Mouse (Mus musculus) embryonic fibroblast, embryonic 13.5 days (primary cell): ENCODE measurements around the gene Cdh11. TPM values are rescaled to one million over a fixed set of nuclear protein-coding genes. Genes with fewer than 3 reads are reported as not detected.
A peak's percentile ranks its signal among the peaks of the same experiment; 100 is the strongest.

ENCODE experiments used
- H3K27ac ChIP-seq: 2 replicates; pipeline ENCODE4 v1.5.1; 2012; ENCODE audit warnings: low read length, control low read depth, inconsistent platforms; ENCODE audit not compliant: insufficient read depth
- H3K4me1 ChIP-seq: 2 replicates; pipeline ENCODE4 v1.6.1; 2011; ENCODE audit warnings: low read length; ENCODE audit not compliant: control insufficient read depth, insufficient read depth
- H3K4me3 ChIP-seq: 2 replicates; pipeline ENCODE4 v1.5.1; 2011; ENCODE audit warnings: mild to moderate bottlenecking, control low read depth, low read length; ENCODE audit not compliant: insufficient read depth
- CTCF ChIP-seq: IDR thresholded peaks from 2 replicates; pipeline ENCODE4 v1.5.1; 2011; ENCODE audit warnings: mild to moderate bottlenecking, control low read depth, low read length, moderate library complexity, borderline replicate concordance; ENCODE audit not compliant: insufficient read depth
- POLR2A ChIP-seq: IDR thresholded peaks from 2 replicates; pipeline ENCODE4 v1.6.1; 2011; ENCODE audit warnings: low read depth, mild to moderate bottlenecking, control low read depth, low read length, moderate library complexity
- polyA plus RNA-seq: library from polyadenylated mRNA; stranded (reverse); fragments of >200 nt; gene quantifications from 2 replicates; pipeline ENCODE4 v1.2.4, GENCODE M21; 2011; ENCODE audit warnings: low read depth; ENCODE audit not compliant: missing spikeins, insufficient read length

The Cdh11 gene
- polyA plus RNA-seq, 1 experiment, result 681 TPM

DNA sequence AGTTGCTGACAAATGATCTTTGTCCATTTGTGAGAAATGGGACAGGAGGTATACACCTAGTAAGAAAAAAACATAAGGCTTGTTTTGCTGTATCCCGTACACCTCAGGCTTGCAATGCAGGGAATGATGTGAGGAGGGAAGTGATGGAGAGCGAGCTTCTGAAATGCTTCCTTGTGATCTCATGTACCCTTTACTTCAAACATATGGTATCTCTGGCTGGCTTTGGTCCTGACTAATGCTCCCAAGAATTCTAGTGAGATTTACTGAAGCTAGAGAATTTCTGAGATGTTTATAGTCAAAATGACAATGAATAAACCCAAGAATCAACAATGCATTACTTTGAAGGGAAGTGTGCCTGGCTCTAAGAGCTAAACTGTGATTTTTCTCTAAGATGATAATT is 14.0 kb downstream of the Cdh11 start:
- TF ChIP-seq POLR2A (no peak), CTCF (no peak)
- Histone ChIP-seq H3K4me1 (peaks cover 9% of the 10 kb centered on the region), H3K27ac (0 out of 2 replicates have a peak overlapping the region, but pooled peaks have one; percentile 12), H3K4me3 (no peak overlapping the region)

GRCm38 (mm10) chr8:102753839-102754238 is 31.6 kb downstream of the Cdh11 start:
- Histone ChIP-seq H3K27ac (no peak overlapping the region), H3K4me1 (no peaks in the 10 kb centered on the region; the same call in 1 of the 2 replicates), H3K4me3 (no peak overlapping the region)
- TF ChIP-seq POLR2A (no peak), CTCF (no peak)

DNA sequence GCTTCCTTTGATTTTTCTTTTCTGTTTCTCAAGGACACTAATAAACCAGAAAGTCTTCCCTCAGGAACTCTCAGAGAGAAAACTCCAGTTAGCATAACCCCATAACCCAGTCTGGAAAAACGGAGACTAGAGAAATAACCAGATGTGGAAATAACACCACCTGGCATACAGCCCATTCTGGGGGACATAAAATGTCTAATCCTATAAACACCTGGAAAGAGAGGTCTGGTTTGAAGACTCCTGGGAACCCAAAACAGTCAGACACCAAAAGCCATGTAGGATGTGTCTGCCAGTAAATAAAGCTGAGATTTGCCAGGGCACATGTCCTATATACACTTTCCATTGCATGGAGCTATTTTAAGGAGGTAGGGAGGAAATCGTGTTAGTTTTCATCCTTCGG is 42.5 kb downstream of the Cdh11 start:
- no peak overlapping the region for H3K4me3 ChIP-seq
- TF ChIP-seq CTCF (no peak), POLR2A (no peak)
- H3K27ac ChIP-seq, result peak overlapping the region; percentile 28
- H3K4me1 ChIP-seq, result peaks cover 24% of the 10 kb centered on the region

GRCm38 (mm10) chr8:102742008-102742591 is 43.3 kb downstream of the Cdh11 start:
- no peak overlapping the region for H3K4me3 ChIP-seq
- H3K4me1 ChIP-seq, result peaks cover 24% of the 10 kb centered on the region
- H3K27ac ChIP-seq, result peak overlapping the region; percentile 28
- no peak for TF ChIP-seq CTCF
- TF ChIP-seq POLR2A, result no peak

DNA sequence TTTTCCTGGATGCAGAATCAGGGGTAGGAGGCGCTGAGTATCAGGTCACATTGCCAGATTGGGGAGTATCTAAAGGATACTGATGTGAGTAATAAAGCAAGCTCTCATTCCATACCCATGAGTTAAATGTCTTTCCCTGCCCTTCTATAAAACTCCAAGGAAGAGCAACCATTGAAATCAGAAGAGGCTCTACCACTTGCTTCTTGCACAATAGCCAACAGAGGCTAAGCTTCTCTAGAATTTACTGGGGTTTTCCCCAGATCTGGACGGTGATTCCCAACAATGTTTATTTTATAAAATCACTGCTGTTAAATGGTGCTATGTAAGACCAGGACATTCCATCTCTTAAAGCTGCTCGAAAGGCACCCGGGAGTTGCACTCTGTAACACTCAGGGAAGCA is 44.5 kb downstream of the Cdh11 start:
- Histone ChIP-seq H3K27ac (peak overlapping the region; percentile 69; the same call in 1 of the 2 replicates), H3K4me3 (no peak overlapping the region), H3K4me1 (peaks cover 26% of the 10 kb centered on the region)
- TF ChIP-seq CTCF (no peak), POLR2A (no peak)

GRCm38 (mm10) chr8:102738961-102739487 is 46.4 kb downstream of the Cdh11 start:
- Histone ChIP-seq H3K4me1 (peaks cover 23% of the 10 kb centered on the region), H3K4me3 (no peak overlapping the region), H3K27ac (no peak overlapping the region)
- TF ChIP-seq CTCF (no peak), POLR2A (no peak)

DNA sequence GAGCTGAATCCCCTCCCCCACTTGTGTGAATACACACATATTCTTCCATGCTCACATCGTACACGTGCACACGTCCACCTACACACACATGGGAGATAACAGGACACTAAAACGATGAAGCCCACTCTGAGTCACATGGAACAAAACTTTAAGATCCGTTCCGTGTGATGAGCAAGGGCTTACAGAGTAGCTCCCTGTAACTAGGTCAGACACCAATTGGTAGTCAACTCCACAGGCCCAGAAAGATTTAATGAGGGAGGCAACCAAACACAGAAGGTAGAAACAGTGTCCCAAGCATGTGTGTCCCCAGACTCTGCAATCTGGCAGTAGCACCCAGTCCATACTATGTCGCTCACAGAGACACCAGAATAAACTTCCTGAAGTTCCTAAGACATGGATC is 47.0 kb downstream of the Cdh11 start:
- Histone ChIP-seq H3K27ac (no peak overlapping the region), H3K4me3 (no peak overlapping the region), H3K4me1 (peaks cover 23% of the 10 kb centered on the region)
- TF ChIP-seq CTCF (no peak), POLR2A (no peak)

GRCm38 (mm10) chr8:102734419-102734818 is 51.0 kb downstream of the Cdh11 start:
- peaks cover 2% of the 10 kb centered on the region; the same call in 1 of the 2 replicates for H3K4me1 ChIP-seq
- TF ChIP-seq CTCF, result no peak
- TF ChIP-seq POLR2A, result no peak
- no peak overlapping the region for H3K27ac ChIP-seq
- no peak overlapping the region for H3K4me3 ChIP-seq

DNA sequence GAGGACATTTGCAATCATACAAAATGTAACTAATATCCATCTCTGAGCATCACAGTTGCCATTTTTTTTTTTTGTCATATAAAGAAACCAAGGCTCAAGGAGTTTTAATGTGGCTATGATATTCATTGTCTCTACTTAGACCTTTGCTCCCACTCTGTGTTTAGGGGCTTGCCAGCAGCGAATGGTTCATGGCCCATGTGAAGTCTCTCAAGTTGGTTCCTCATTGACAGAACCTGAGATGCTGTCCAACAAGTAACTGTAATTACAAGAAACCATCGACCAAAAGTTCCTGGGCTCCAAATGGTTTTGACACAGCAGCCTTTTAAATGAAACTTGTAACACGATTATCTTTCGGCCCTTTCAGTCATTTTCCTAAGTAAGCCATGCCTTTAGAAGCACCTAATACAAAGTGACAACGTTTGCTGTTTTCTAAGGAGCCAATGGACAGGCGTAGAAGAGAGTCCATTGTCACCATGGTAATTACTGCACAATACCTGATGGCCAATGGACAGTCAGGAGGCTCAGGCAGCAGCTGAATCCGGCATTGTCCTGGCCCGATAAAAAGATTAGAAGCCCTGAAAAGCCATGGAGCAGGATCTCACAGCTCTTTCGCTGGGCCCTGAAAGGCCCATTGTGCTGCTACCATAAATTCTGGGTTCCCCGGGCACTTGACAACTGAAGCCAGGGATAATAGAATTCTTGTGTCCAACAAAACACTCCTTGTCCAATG is 59.1 kb downstream of the Cdh11 start:
- Histone ChIP-seq H3K4me1 (peaks cover 5% of the 10 kb centered on the region; the same call in 1 of the 2 replicates), H3K27ac (no peak overlapping the region), H3K4me3 (no peak overlapping the region)
- TF ChIP-seq CTCF (no peak), POLR2A (no peak)

DNA sequence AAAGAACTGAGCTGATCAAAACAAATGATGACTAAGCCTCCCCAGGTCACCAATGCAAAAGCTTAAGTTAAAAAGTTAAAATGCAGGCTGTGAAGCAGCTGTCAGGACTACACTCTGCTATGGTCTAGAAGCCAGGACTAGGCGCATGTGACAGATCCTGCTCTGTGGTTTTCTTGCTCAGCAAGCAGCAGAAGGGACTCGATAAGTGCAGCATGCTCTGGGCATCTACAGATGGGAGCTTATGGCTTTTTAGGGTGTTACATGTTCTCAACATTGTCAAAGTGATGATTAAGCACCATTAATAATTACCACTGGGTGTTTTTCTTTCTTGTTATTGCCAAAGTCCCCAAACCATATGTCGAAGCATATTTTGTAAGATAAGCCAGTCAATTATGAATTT is 59.9 kb downstream of the Cdh11 start:
- no peak overlapping the region for H3K27ac ChIP-seq
- TF ChIP-seq CTCF (no peak), POLR2A (no peak)
- H3K4me3 ChIP-seq, result no peak overlapping the region
- peaks cover 5% of the 10 kb centered on the region; the same call in 1 of the 2 replicates for H3K4me1 ChIP-seq

GRCm38 (mm10) chr8:102715956-102716355 is 69.5 kb downstream of the Cdh11 start:
- TF ChIP-seq POLR2A (no peak), CTCF (no peak)
- H3K4me3 ChIP-seq, result no peak overlapping the region
- H3K27ac ChIP-seq, result no peak overlapping the region
- H3K4me1 ChIP-seq, result peaks cover 3% of the 10 kb centered on the region; the same call in 1 of the 2 replicates
